Mouse (Mus musculus) heart, postnatal 0 days (tissue): Measurements from ENCODE around the gene Crtc2. TPM values are rescaled to one million over a fixed set of nuclear protein-coding genes. Genes with fewer than 3 reads are reported as not detected.

Experiments
- ATAC-seq: fragments of 200-750 bp; cut with Nextera tagmentation; 2 replicates; pipeline ENCODE4 v1.8.0; 2017; ENCODE audit warnings: low read depth, moderate number of reproducible peaks, moderate library complexity; ENCODE audit not compliant: insufficient read depth
- DNase-seq: peaks from one replicate; pipeline ENCODE4 v3.0.0-alpha.2; 2016; ENCODE audit warnings: low spot score
- H3K27ac ChIP-seq: fragments of 300-500 bp; sonication (generic); 2 replicates; pipeline ENCODE4 v1.5.1; 2014; ENCODE audit warnings: low read depth, mild to moderate bottlenecking
- H3K27me3 ChIP-seq: fragments of 300-500 bp; sonication (generic); 2 replicates; pipeline ENCODE4 v1.6.1; 2014; ENCODE audit warnings: low read length, mixed read lengths; ENCODE audit not compliant: control insufficient read depth, insufficient read depth
- H3K36me3 ChIP-seq: fragments of 300-500 bp; sonication (generic); replicated peaks from 2 replicates; pipeline ENCODE4 v1.6.1; 2014; ENCODE audit warnings: low read length, mixed read lengths; ENCODE audit not compliant: control insufficient read depth, insufficient read depth
- H3K4me1 ChIP-seq: fragments of 300-500 bp; sonication (generic); 2 replicates; pipeline ENCODE4 v1.6.1; 2014; ENCODE audit warnings: antibody characterized with exemption; ENCODE audit not compliant: control insufficient read depth, insufficient read depth
- H3K4me2 ChIP-seq: fragments of 300-500 bp; sonication (generic); 2 replicates; pipeline ENCODE4 v1.6.1; 2014; ENCODE audit warnings: low read depth, mild to moderate bottlenecking, low read length, moderate library complexity
- H3K4me3 ChIP-seq: fragments of 300-500 bp; sonication (generic); 2 replicates; pipeline ENCODE4 v1.5.1; 2014; ENCODE audit warnings: low read depth, low read length
- H3K9ac ChIP-seq: fragments of 300-500 bp; sonication (generic); replicated peaks from 2 replicates; pipeline ENCODE4 v1.6.1; 2014; ENCODE audit warnings: low read depth, low read length, mixed read lengths
- H3K9me3 ChIP-seq: fragments of 300-500 bp; sonication (generic); replicated peaks from 2 replicates; pipeline ENCODE4 v1.6.1; 2016; ENCODE audit warnings: low read length; ENCODE audit not compliant: control insufficient read depth
- CTCF ChIP-seq: IDR thresholded peaks from 2 replicates; pipeline ENCODE4 v1.5.1; 2016; ENCODE audit warnings: antibody characterized with exemption, control low read depth, low read depth
- EP300 ChIP-seq: IDR thresholded peaks from 2 replicates; pipeline ENCODE4 v1.6.1; 2016; ENCODE audit warnings: antibody characterized with exemption, low read depth
- microRNA-seq: library from miRNA; unstranded; fragments of <30 nt; microRNA quantifications from one replicate; pipeline ENCODE4, GENCODE M21; 2016
- polyA plus RNA-seq: library from polyadenylated mRNA; unstranded; fragments of >200 nt; fragmentation: Nextera tagmentation; extraction: Ambion mirVana; gene quantifications from 2 replicates; pipeline ENCODE4 v1.2.1, GENCODE M21; 2015
- total RNA-seq: library from RNA; depleted of rRNA; stranded (reverse); fragments of >200 nt; gene quantifications from 2 replicates; pipeline ENCODE4 v1.2.3, GENCODE M21; 2014; ENCODE audit warnings: low replicate concordance; rRNA removed

Gene Crtc2
- total and polyA plus RNA-seq, 2 experiments from 2014 or later = 7.2 to 17.8 TPM

GRCm38 (mm10) chr3:90309589-90309988 lies 55.6 kb downstream of the Crtc2 start:
- Histone ChIP-seq H3K9me3 (no peaks in the 10 kb centered on the region), H3K9ac (no peak overlapping the region), H3K27me3 (no peaks in the 10 kb centered on the region), H3K27ac (no peak overlapping the region), H3K36me3 (no peaks in the 10 kb centered on the region), H3K4me3 (no peak overlapping the region), H3K4me1 (peaks cover 4% of the 10 kb centered on the region; the same call in 1 of the 2 replicates), H3K4me2 (no peak overlapping the region)
- DNase-seq (no peak), ATAC-seq (no peak)
- TF ChIP-seq EP300 = no peak
- no peak for TF ChIP-seq CTCF

GRCm38 (mm10) chr3:90313367-90313766 lies 59.4 kb downstream of the Crtc2 start:
- Histone ChIP-seq H3K36me3 (no peaks in the 10 kb centered on the region), H3K27me3 (no peaks in the 10 kb centered on the region), H3K9me3 (no peaks in the 10 kb centered on the region), H3K9ac (no peak overlapping the region), H3K4me1 (peaks cover 4% of the 10 kb centered on the region; the same call in 1 of the 2 replicates), H3K27ac (no peak overlapping the region), H3K4me2 (no peak overlapping the region), H3K4me3 (no peak overlapping the region)
- DNase-seq (no peak), ATAC-seq (no peak)
- TF ChIP-seq EP300 (no peak), CTCF (no peak; the same call in 1 of the 2 replicates)

Small RNAs within 50 kb of the gene (microRNA-seq; reads per million reads assigned to microRNA genes)
- not detected for gene Mir7012

Other genes starting within 250 kb of the Crtc2 start
- 111 and 183 TPM in 2 replicates for gene 4933434E20Rik, start 202.5 kb upstream of the Crtc2 start, total RNA-seq
- 151 and 165 TPM in 2 replicates for gene 4933434E20Rik, start 202.5 kb upstream of the Crtc2 start, polyA plus RNA-seq
- 64.2 and 69.7 TPM in 2 replicates for gene Ubap2l, start 201.5 kb upstream of the Crtc2 start, total RNA-seq
- gene Ubap2l, start 201.5 kb upstream of the Crtc2 start, polyA plus RNA-seq = 88.9 and 92.0 TPM in 2 replicates
- gene Tpm3, start 181.5 kb upstream of the Crtc2 start, total RNA-seq = 88.0 and 99.5 TPM in 2 replicates
- gene Tpm3, start 181.5 kb upstream of the Crtc2 start, polyA plus RNA-seq = 139 and 145 TPM in 2 replicates
- gene Nup210l, start 150.0 kb upstream of the Crtc2 start, total RNA-seq = 0.04 and 0.27 TPM in 2 replicates
- gene Nup210l, start 150.0 kb upstream of the Crtc2 start, polyA plus RNA-seq = 0.04 TPM in 1 of 2 replicates, not detected in the other
- 3,347 and 4,005 TPM in 2 replicates for gene Rps27, start 40.5 kb upstream of the Crtc2 start, total RNA-seq
- 908 and 957 TPM in 2 replicates for gene Rps27, start 40.5 kb upstream of the Crtc2 start, polyA plus RNA-seq
- 9.7 and 13.7 TPM in 2 replicates for gene Rab13, start 40.5 kb upstream of the Crtc2 start, total RNA-seq
- 17.9 and 18.2 TPM in 2 replicates for gene Rab13, start 40.5 kb upstream of the Crtc2 start, polyA plus RNA-seq
- gene Jtb, start 22.6 kb upstream of the Crtc2 start, total RNA-seq = 78.5 and 87.2 TPM in 2 replicates
- 116 TPM in 2 replicates for gene Jtb, start 22.6 kb upstream of the Crtc2 start, polyA plus RNA-seq
- gene Creb3l4, start 10.7 kb upstream of the Crtc2 start, total RNA-seq = 2.4 TPM in 1 of 2 replicates, not detected in the other
- gene Creb3l4, start 10.7 kb upstream of the Crtc2 start, polyA plus RNA-seq = 1.2 TPM in 2 replicates
- 157 and 158 TPM in 2 replicates for gene Slc39a1, start 6.0 kb upstream of the Crtc2 start, total RNA-seq
- 93.3 and 95.5 TPM in 2 replicates for gene Slc39a1, start 6.0 kb upstream of the Crtc2 start, polyA plus RNA-seq
- 18.4 and 32.6 TPM in 2 replicates for gene Dennd4b, start 11.0 kb downstream of the Crtc2 start, total RNA-seq
- 3.4 and 4.6 TPM in 2 replicates for gene Dennd4b, start 11.0 kb downstream of the Crtc2 start, polyA plus RNA-seq
- gene Gatad2b, start 39.0 kb downstream of the Crtc2 start, total RNA-seq = 14.1 and 25.3 TPM in 2 replicates
- gene Gatad2b, start 39.0 kb downstream of the Crtc2 start, polyA plus RNA-seq = 5.8 and 6.4 TPM in 2 replicates
- 3.3 and 6.2 TPM in 2 replicates for gene Slc27a3, start 135.8 kb downstream of the Crtc2 start, total RNA-seq
- 2.3 and 2.4 TPM in 2 replicates for gene Slc27a3, start 135.8 kb downstream of the Crtc2 start, polyA plus RNA-seq
- 26.1 and 26.6 TPM in 2 replicates for gene Ints3, start 179.5 kb downstream of the Crtc2 start, total RNA-seq
- 7.8 and 8.3 TPM in 2 replicates for gene Ints3, start 179.5 kb downstream of the Crtc2 start, polyA plus RNA-seq
- gene Npr1, start 211.7 kb downstream of the Crtc2 start, total RNA-seq = 26.4 and 30.9 TPM in 2 replicates
- gene Npr1, start 211.7 kb downstream of the Crtc2 start, polyA plus RNA-seq = 10.2 and 11.2 TPM in 2 replicates
- 46.8 and 53.5 TPM in 2 replicates for gene Ilf2, start 222.0 kb downstream of the Crtc2 start, total RNA-seq
- 60.2 and 60.8 TPM in 2 replicates for gene Ilf2, start 222.0 kb downstream of the Crtc2 start, polyA plus RNA-seq
- 44.3 and 59.2 TPM in 2 replicates for gene Snapin, start 236.9 kb downstream of the Crtc2 start, total RNA-seq
- 85.5 and 90.5 TPM in 2 replicates for gene Snapin, start 236.9 kb downstream of the Crtc2 start, polyA plus RNA-seq